Mouse (Mus musculus): ENCODE measurements around the gene Wdr34. TPM values are rescaled to one million over a fixed set of nuclear protein-coding genes. Genes with fewer than 3 reads are reported as not detected.

The Wdr34 gene
- polyA plus RNA-seq, 1 experiment from 2014 or later = 25.9 TPM

GRCm38 (mm10) chr2:30084113-30084512 lies 35.4 kb upstream of the Wdr34 start:
- Histone ChIP-seq H3K27me3 (ENCODE audit: control insufficient read depth, insufficient read depth, low read length) (no peaks in the 10 kb centered on the region), H3K36me3 (ENCODE audit: control insufficient read depth, insufficient read depth, low read length) (no peaks in the 10 kb centered on the region), H3K4me3 (ENCODE audit: low read depth, low read length) (no peak overlapping the region), H3K4me2 (no peak overlapping the region), H3K9ac (ENCODE audit: low read length) (no peak overlapping the region), H3K4me1 (ENCODE audit: control insufficient read depth, insufficient read depth, low read length) (peaks cover 4% of the 10 kb centered on the region), H3K9me3 (ENCODE audit: control insufficient read depth, low read length) (no peaks in the 10 kb centered on the region), H3K27ac (ENCODE audit: low read depth, low read length) (no peak overlapping the region)
- ATAC-seq (ENCODE audit: low FRiP score) = no peak
- no peak for DNase-seq (ENCODE audit: low spot score, missing footprints)
- 62% methylated on average over 5 of the region's 5 CpGs for WGBS

DNA sequence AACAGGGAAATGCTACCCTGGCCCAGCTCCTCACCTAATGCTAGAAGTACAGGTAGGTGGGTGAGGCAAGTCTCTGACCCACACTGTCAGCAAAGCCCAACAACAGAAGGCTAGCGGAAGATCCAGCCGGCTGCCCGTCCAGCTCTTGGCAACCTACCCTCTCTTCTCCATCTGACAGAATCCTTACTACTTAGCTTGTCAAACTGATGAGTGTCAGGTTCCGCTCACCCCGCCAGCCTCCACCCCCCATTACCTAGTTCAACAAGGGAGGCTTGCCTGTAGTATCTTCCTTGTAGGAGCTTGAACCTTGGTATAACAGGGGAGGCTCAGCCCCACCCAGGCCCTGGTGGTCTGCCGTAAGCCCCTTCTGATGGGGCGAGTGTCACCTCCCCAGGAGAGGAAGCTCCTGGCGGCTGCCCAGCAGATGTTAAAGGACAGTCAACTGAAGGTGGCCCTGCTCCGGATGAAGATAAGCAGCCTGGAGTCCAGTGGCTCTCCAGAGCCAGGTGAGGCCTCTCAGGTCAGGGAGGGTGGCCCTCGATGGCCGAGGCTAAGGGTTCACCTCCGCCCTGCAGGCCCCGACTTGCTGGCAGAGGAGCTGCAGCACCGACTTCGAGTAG lies 31.6 kb upstream of the Wdr34 start:
- Histone ChIP-seq H3K9ac (ENCODE audit: low read length) (no peak overlapping the region), H3K27me3 (ENCODE audit: control insufficient read depth, insufficient read depth, low read length) (no peaks in the 10 kb centered on the region), H3K4me2 (no peak overlapping the region), H3K27ac (ENCODE audit: low read depth, low read length) (no peak overlapping the region), H3K4me1 (ENCODE audit: control insufficient read depth, insufficient read depth, low read length) (peaks cover 11% of the 10 kb centered on the region), H3K9me3 (ENCODE audit: control insufficient read depth, low read length) (no peaks in the 10 kb centered on the region), H3K36me3 (ENCODE audit: control insufficient read depth, insufficient read depth, low read length) (no peaks in the 10 kb centered on the region), H3K4me3 (ENCODE audit: low read depth, low read length) (no peak overlapping the region)
- DNase-seq (ENCODE audit: low spot score, missing footprints) (no peak), ATAC-seq (ENCODE audit: low FRiP score) (no peak)
- WGBS = 93% methylated on average over 15 of the region's 15 CpGs

GRCm38 (mm10) chr2:30078760-30079159 lies 30.1 kb upstream of the Wdr34 start:
- no peaks in the 10 kb centered on the region for H3K27me3 ChIP-seq (ENCODE audit: control insufficient read depth, insufficient read depth, low read length)
- H3K9ac ChIP-seq (ENCODE audit: low read length) = peak overlapping the region; percentile 68
- H3K4me1 ChIP-seq (ENCODE audit: control insufficient read depth, insufficient read depth, low read length) = peaks cover 7% of the 10 kb centered on the region; the same call in 1 of the 2 replicates
- WGBS = 69% methylated on average over 4 of the region's 4 CpGs
- H3K27ac ChIP-seq (ENCODE audit: low read depth, low read length) = no peak overlapping the region
- H3K36me3 ChIP-seq (ENCODE audit: control insufficient read depth, insufficient read depth, low read length) = no peaks in the 10 kb centered on the region
- H3K4me3 ChIP-seq (ENCODE audit: low read depth, low read length) = no peak overlapping the region
- peak overlapping the region; percentile 98; the same call in 1 of the 2 replicates for H3K4me2 ChIP-seq
- ATAC-seq (ENCODE audit: low FRiP score) (no peak), DNase-seq (ENCODE audit: low spot score, missing footprints) (no peak)
- no peaks in the 10 kb centered on the region for H3K9me3 ChIP-seq (ENCODE audit: control insufficient read depth, low read length)

GRCm38 (mm10) chr2:30078349-30078712 lies 29.6 kb upstream of the Wdr34 start:
- peaks cover 7% of the 10 kb centered on the region; the same call in 1 of the 2 replicates for H3K4me1 ChIP-seq (ENCODE audit: control insufficient read depth, insufficient read depth, low read length)
- peak overlapping the region; percentile 53 for H3K4me3 ChIP-seq (ENCODE audit: low read depth, low read length)
- peak overlapping the region; percentile 98 for H3K4me2 ChIP-seq
- no peaks in the 10 kb centered on the region for H3K9me3 ChIP-seq (ENCODE audit: control insufficient read depth, low read length)
- peak overlapping the region; percentile 68; the same call in 1 of the 2 replicates for H3K9ac ChIP-seq (ENCODE audit: low read length)
- ATAC-seq (ENCODE audit: low FRiP score) = no peak
- no peaks in the 10 kb centered on the region for H3K36me3 ChIP-seq (ENCODE audit: control insufficient read depth, insufficient read depth, low read length)
- 31% methylated on average over 10 of the region's 10 CpGs for WGBS
- DNase-seq (ENCODE audit: low spot score, missing footprints) = no peak
- no peak overlapping the region for H3K27ac ChIP-seq (ENCODE audit: low read depth, low read length)
- no peaks in the 10 kb centered on the region for H3K27me3 ChIP-seq (ENCODE audit: control insufficient read depth, insufficient read depth, low read length)

DNA sequence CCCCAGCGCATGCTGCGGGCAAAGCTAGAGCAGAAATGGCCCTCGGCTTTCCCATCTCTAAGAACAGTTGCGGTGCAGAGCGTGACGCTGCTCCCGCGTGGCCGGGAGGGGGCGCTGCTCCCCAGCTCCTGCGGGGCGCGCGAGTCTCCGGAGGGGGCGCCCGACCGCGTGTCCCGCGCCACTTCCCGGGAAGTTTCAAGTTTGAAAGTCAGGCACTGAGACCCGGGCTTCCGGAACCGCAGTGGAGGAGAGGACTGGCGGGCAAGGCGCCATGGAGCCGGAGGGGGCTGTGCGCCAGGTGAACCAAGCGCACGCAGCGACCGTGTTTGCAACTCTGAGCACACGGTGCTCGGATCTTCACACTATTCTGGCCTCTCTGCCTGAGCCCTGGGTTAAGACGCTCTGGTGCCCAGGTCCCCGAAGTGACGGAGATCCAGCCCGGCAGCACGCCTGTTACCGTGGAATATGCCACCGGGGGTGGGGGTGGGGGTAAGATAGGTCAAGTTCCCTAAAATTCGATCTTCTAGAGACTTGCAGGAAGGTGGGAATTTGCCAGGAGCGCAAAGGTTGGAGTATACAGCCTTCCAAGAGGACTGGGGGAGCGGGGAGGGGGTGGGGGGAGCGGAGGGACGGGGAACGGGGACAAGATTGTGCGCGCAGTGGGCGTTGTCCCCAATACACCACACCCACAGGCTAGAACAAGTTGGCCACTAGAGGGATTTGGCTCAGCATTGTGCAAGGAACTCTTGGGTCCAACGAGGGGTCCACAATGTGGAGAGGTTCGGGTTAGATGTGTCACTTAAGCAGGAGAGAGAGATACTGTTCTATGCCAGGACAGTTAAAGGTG lies 29.0 kb upstream of the Wdr34 start, which contains the start of gene Pkn3:
Pkn3 (plus strand) TSS at position 183 of the 847 bp plus-strand sequence.
- peak; percentile 81 for ATAC-seq (ENCODE audit: low FRiP score)
- Histone ChIP-seq H3K27ac (ENCODE audit: low read depth, low read length) (peak within 1 kb of the TSS; percentile 54; the same call in 1 of the 2 replicates), H3K4me1 (ENCODE audit: control insufficient read depth, insufficient read depth, low read length) (peaks cover 7% of the 10 kb centered on the region; the same call in 1 of the 2 replicates), H3K27me3 (ENCODE audit: control insufficient read depth, insufficient read depth, low read length) (no peaks in the 10 kb centered on the region), H3K36me3 (ENCODE audit: control insufficient read depth, insufficient read depth, low read length) (no peaks in the 10 kb centered on the region), H3K4me3 (ENCODE audit: low read depth, low read length) (peak within 1 kb of the TSS; percentile 53), H3K9ac (ENCODE audit: low read length) (peak within 1 kb of the TSS; percentile 68), H3K9me3 (ENCODE audit: control insufficient read depth, low read length) (no peaks in the 10 kb centered on the region), H3K4me2 (peak within 1 kb of the TSS; percentile 98)
- WGBS = 1% methylated on average over 53 of the region's 53 CpGs
- DNase-seq (ENCODE audit: low spot score, missing footprints) = peak; percentile 99

DNA sequence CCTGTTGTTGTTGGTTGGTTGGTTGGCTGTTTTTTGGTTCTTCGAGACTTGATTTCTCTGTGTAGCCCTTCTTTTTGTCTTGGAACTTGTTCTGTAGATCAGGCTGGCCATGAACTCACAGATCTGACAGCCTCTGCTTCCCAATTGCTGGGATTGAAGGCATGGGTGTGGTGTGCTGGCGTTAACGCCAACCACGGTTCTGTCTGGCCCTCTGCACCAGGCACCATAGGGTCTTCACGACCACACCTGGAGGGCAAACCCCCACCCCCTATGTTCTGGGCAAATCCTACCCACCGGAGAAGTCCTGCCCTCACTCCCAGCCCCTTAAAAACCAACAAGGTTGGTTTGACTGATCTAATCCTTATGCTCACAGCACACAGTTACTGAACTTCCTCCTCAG lies 28.3 kb upstream of the Wdr34 start:
- ATAC-seq (ENCODE audit: low FRiP score) = peak; percentile 36
- Histone ChIP-seq H3K4me3 (ENCODE audit: low read depth, low read length) (no peak overlapping the region), H3K27ac (ENCODE audit: low read depth, low read length) (no peak overlapping the region)

DNA sequence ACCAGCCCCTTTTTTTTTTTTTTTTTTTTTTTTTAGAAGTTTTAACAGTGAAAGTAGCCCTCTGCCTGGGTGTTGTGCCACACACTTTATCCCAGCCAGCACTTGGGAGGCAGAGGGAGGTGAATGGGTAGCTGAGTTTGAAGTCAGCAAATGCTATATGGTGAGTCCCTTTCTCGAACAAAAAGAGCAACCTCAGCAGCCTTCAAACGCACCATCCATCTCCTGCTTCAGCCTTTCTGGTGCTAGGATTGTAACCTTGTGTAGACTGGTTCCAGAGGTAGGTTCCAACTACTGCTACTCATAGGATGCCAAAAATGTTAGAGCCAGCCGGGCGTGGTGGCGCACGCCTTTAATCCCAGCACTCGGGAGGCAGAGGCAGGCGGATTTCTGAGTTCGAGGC lies 27.8 kb upstream of the Wdr34 start:
- H3K4me1 ChIP-seq (ENCODE audit: control insufficient read depth, insufficient read depth, low read length) = peaks cover 7% of the 10 kb centered on the region; the same call in 1 of the 2 replicates
- peaks cover 2% of the 10 kb centered on the region; the same call in 1 of the 2 replicates for H3K36me3 ChIP-seq (ENCODE audit: control insufficient read depth, insufficient read depth, low read length)
- no peaks in the 10 kb centered on the region for H3K9me3 ChIP-seq (ENCODE audit: control insufficient read depth, low read length)
- H3K9ac ChIP-seq (ENCODE audit: low read length) = no peak overlapping the region
- DNase-seq (ENCODE audit: low spot score, missing footprints) (no peak), ATAC-seq (ENCODE audit: low FRiP score) (no peak)
- WGBS = 91% methylated on average over 8 of the region's 9 CpGs
- no peak overlapping the region for H3K27ac ChIP-seq (ENCODE audit: low read depth, low read length)
- no peaks in the 10 kb centered on the region for H3K27me3 ChIP-seq (ENCODE audit: control insufficient read depth, insufficient read depth, low read length)
- H3K4me3 ChIP-seq (ENCODE audit: low read depth, low read length) = no peak overlapping the region
- no peak overlapping the region for H3K4me2 ChIP-seq

More for the DNA sequence above, 28.3 kb upstream of the Wdr34 start:
- no peaks in the 10 kb centered on the region for H3K27me3 ChIP-seq (ENCODE audit: control insufficient read depth, insufficient read depth, low read length)
- peaks cover 7% of the 10 kb centered on the region; the same call in 1 of the 2 replicates for H3K4me1 ChIP-seq (ENCODE audit: control insufficient read depth, insufficient read depth, low read length)
- H3K36me3 ChIP-seq (ENCODE audit: control insufficient read depth, insufficient read depth, low read length) = peaks cover 2% of the 10 kb centered on the region; the same call in 1 of the 2 replicates
- no peak overlapping the region; the same call in 1 of the 2 replicates for H3K4me2 ChIP-seq
- H3K9ac ChIP-seq (ENCODE audit: low read length) = no peak overlapping the region
- DNase-seq (ENCODE audit: low spot score, missing footprints) = no peak
- WGBS = 73% methylated on average over 6 of the region's 6 CpGs
- H3K9me3 ChIP-seq (ENCODE audit: control insufficient read depth, low read length) = no peaks in the 10 kb centered on the region

GRCm38 (mm10) chr2:30075625-30076024 lies 26.9 kb upstream of the Wdr34 start:
- ATAC-seq (ENCODE audit: low FRiP score) (no peak), DNase-seq (ENCODE audit: low spot score, missing footprints) (no peak)
- no peak overlapping the region for H3K27ac ChIP-seq (ENCODE audit: low read depth, low read length)
- 86% methylated on average over 3 of the region's 3 CpGs for WGBS
- no peak overlapping the region for H3K4me3 ChIP-seq (ENCODE audit: low read depth, low read length)
- H3K9ac ChIP-seq (ENCODE audit: low read length) = no peak overlapping the region
- H3K4me1 ChIP-seq (ENCODE audit: control insufficient read depth, insufficient read depth, low read length) = peaks cover 7% of the 10 kb centered on the region; the same call in 1 of the 2 replicates
- H3K27me3 ChIP-seq (ENCODE audit: control insufficient read depth, insufficient read depth, low read length) = no peaks in the 10 kb centered on the region
- no peak overlapping the region for H3K4me2 ChIP-seq
- peaks cover 3% of the 10 kb centered on the region; the same call in 1 of the 2 replicates for H3K36me3 ChIP-seq (ENCODE audit: control insufficient read depth, insufficient read depth, low read length)
- no peaks in the 10 kb centered on the region for H3K9me3 ChIP-seq (ENCODE audit: control insufficient read depth, low read length)

- H3K9me3 ChIP-seq (ENCODE audit: control insufficient read depth, low read length) = no peaks in the 10 kb centered on the region
- H3K4me2 ChIP-seq = no peak overlapping the region
- H3K4me1 ChIP-seq (ENCODE audit: control insufficient read depth, insufficient read depth, low read length) = peaks cover 4% of the 10 kb centered on the region; the same call in 1 of the 2 replicates
- peaks cover 12% of the 10 kb centered on the region; the same call in 1 of the 2 replicates for H3K36me3 ChIP-seq (ENCODE audit: control insufficient read depth, insufficient read depth, low read length)
- ATAC-seq (ENCODE audit: low FRiP score) (no peak), DNase-seq (ENCODE audit: low spot score, missing footprints) (no peak)
- H3K4me3 ChIP-seq (ENCODE audit: low read depth, low read length) = no peak overlapping the region
- H3K27ac ChIP-seq (ENCODE audit: low read depth, low read length) = no peak overlapping the region
- no peaks in the 10 kb centered on the region for H3K27me3 ChIP-seq (ENCODE audit: control insufficient read depth, insufficient read depth, low read length)
- WGBS = 77% methylated on average over 3 of the region's 3 CpGs
- H3K9ac ChIP-seq (ENCODE audit: low read length) = no peak overlapping the region
These were observed 24.6 kb upstream of the Wdr34 start for GRCm38 (mm10) chr2:30073285-30073684.

All from midbrain, embryonic 11.5 days (tissue).